Mouse (Mus musculus): ENCODE results near the gene Fbxw11.

DNA sequence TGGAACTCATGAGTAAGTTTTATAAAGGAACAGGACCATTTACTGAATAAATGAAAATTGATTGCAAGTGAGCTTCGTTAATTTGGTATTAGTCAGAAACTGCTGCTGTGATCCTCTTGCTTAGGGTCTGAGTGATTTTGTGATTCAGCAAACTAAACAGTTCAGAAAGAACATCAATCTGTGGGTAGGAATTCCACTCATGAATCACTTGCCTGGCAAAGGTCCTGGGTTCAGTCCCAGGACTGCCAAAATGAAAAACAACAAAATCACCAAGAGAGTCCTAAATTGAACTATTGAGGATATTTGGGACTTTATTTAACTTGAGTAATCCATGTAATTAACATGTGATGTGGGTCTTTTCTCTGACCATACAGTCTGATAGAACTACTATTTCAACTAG is 35.3 kb downstream of the Fbxw11 start:
- TF ChIP-seq POLR2A (IDR thresholded peaks at IDR 0.05; ENCODE audit: borderline replicate concordance, insufficient read depth, low read length) (no peak), CTCF (IDR thresholded peaks at IDR 0.05; ENCODE audit: borderline replicate concordance, insufficient read depth, low read depth, low read length) (no peak)

All from cerebellum, adult 2 months (tissue).